Mouse (Mus musculus): Measurements from ENCODE around the gene Sun3. TPM values are rescaled to one million over a fixed set of nuclear protein-coding genes. Genes with fewer than 3 reads are reported as not detected.

Gene Sun3
- total RNA-seq, 2 experiments from 2014 or later, result 0.41 to 0.98 TPM

GRCm38 (mm10) chr11:9020207-9020606 is 28.6 kb downstream of the Sun3 start:
- DNase-seq (ENCODE audit: low spot score in 2 of 2), result no peak
- H3K27ac ChIP-seq, result no peak overlapping the region
- no peak overlapping the region for H3K4me3 ChIP-seq
- no peak for TF ChIP-seq CTCF (conservative IDR thresholded peaks at IDR 0.05)

DNA sequence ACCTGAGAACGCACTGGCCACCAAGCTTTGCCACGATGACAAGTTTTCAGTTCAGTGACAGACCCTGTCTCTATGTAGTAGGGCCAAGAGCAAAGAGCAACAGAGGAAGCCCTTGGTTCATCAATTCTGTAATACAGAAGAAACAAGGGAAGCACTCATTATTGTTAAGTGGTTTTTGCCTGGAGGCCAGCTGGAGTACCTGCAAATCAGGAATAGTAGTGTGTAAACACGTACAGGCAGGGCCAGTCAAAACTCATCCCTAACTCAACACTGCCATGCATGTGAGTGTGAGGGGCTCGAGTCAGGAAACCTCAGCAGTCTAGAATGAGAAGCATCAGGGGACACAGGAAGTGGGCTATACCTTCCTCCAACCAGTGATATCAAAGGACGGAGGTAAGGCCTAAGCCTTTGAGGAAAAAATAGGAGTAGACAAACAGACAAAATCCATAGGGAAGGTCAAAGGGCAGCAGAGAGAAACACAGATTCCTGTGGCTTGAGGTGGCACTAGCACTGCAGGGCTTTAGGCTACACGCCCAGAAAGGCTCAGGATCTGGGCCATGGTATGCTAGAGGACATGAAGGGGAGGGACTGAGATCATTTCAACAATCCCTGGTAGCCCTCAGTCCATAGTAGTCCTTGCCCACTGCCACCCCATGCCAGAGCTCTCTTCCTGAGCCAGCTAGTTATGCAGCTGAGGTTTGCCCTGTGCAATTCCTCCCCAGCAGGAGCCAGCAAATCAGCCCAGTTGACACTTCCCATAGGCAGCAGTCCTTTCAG is 30.1 kb downstream of the Sun3 start:
- TF ChIP-seq CTCF (conservative IDR thresholded peaks at IDR 0.05), result no peak
- no peak overlapping the region for H3K27ac ChIP-seq
- no peak for DNase-seq (ENCODE audit: low spot score in 2 of 2)
- H3K4me3 ChIP-seq, result no peak overlapping the region

GRCm38 (mm10) chr11:9014740-9015139 is 34.1 kb downstream of the Sun3 start:
- no peak overlapping the region for H3K27ac ChIP-seq
- no peak for TF ChIP-seq CTCF (conservative IDR thresholded peaks at IDR 0.05)
- no peak for DNase-seq (ENCODE audit: low spot score in 2 of 2)
- H3K4me3 ChIP-seq, result no peak overlapping the region

- TF ChIP-seq CTCF (conservative IDR thresholded peaks at IDR 0.05), result no peak
- peak overlapping the region; percentile 89 for H3K4me3 ChIP-seq
- H3K27ac ChIP-seq, result peak overlapping the region; percentile 92
- no peak for DNase-seq (ENCODE audit: low spot score in 2 of 2)
Observed at GRCm38 (mm10) chr11:9011348-9011747, 37.4 kb downstream of the Sun3 start.

GRCm38 (mm10) chr11:9010853-9011339 is 37.9 kb downstream of the Sun3 start, which contains the start of gene Hus1:
Hus1 (minus strand) TSS chr11:9011191.
- H3K4me3 ChIP-seq, result peak within 1 kb of the TSS; percentile 89
- DNase-seq (ENCODE audit: low spot score in 2 of 2), result peak; percentile 75 to 79
- H3K27ac ChIP-seq, result peak within 1 kb of the TSS; percentile 92
- peak; percentile 45 for TF ChIP-seq CTCF (conservative IDR thresholded peaks at IDR 0.05)

GRCm38 (mm10) chr11:9010416-9010815 is 38.4 kb downstream of the Sun3 start:
- peak overlapping the region; percentile 89 for H3K4me3 ChIP-seq
- H3K27ac ChIP-seq, result peak overlapping the region; percentile 92
- peak; percentile 3 to 14 for DNase-seq (ENCODE audit: low spot score in 2 of 2)
- no peak for TF ChIP-seq CTCF (conservative IDR thresholded peaks at IDR 0.05)

DNA sequence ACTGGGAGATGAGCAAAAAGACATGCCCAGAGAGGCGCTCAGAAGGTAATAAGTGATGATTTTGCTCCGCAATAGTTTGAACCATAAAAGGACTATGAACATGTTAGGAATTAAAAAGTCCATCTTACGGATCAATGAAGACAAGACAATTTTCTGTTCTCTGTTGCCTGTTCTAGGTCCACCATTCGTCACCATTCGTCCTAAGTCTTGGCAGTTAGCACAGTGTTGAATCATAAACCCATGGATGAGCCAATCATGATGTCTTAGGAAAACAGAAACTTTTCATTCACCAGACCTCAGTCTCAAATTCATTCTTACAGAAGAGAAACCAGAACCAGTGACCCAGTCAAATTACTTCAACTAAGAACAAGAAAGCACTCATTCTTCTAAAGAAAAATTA is 40.0 kb downstream of the Sun3 start:
- Histone ChIP-seq H3K4me3 (no peak overlapping the region), H3K27ac (no peak overlapping the region)
- no peak for TF ChIP-seq CTCF (conservative IDR thresholded peaks at IDR 0.05)
- DNase-seq (ENCODE audit: low spot score in 2 of 2), result no peak

DNA sequence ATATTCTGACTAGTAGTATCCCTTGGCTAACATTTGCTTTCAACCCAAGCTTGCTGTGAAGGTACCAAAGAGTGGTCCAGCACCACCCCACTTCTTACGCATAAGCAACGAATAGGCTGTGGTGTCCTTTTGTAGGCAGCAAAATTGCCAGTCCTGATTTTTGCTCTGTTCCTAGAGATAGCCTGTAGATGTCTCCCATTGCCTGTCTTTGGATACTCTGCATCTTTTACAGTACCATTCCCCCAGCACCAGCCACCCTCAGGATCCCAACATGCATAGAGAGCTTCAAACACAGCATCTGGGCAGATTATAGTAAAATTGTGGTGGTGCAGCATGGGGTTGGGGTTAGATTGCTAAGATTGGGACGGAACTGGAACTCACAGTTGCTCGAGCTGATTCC is 60.7 kb downstream of the Sun3 start:
- H3K27ac ChIP-seq, result no peak overlapping the region
- TF ChIP-seq CTCF (conservative IDR thresholded peaks at IDR 0.05), result peak; percentile 69
- DNase-seq (ENCODE audit: low spot score in 2 of 2), result no peak
- no peak overlapping the region for H3K4me3 ChIP-seq

- no peak for TF ChIP-seq CTCF (conservative IDR thresholded peaks at IDR 0.05)
- Histone ChIP-seq H3K4me3 (no peak overlapping the region), H3K27ac (no peak overlapping the region)
- no peak for DNase-seq (ENCODE audit: low spot score in 2 of 2)
Observed at GRCm38 (mm10) chr11:8986058-8986457, 62.7 kb downstream of the Sun3 start.

- H3K4me3 ChIP-seq, result no peak overlapping the region
- no peak overlapping the region for H3K27ac ChIP-seq
- TF ChIP-seq CTCF (conservative IDR thresholded peaks at IDR 0.05), result peak; percentile 88
- DNase-seq (ENCODE audit: low spot score in 2 of 2), result peak; percentile 48 to 85
Observed at GRCm38 (mm10) chr11:8983237-8983861, 65.4 kb downstream of the Sun3 start.

DNA sequence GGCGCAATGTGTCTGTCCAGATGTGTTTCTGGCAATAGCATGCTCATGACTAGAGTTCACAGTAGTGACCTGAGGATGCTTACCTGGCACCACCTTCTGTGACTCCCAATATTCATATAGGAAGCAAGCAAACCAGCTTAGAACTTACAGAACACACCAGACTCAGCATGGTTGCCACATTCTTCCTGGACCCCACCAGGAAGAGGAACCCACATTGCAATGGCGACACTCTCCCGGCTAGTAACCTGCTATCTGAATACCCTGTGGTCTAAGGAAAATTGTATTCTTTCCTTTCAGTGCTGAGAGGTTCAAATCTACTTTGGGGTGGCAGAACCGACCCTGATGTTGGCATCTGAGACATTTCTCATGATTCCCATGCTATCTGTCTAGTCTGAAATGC is 70.6 kb downstream of the Sun3 start:
- TF ChIP-seq CTCF (conservative IDR thresholded peaks at IDR 0.05), result no peak
- no peak for DNase-seq (ENCODE audit: low spot score in 2 of 2)
- H3K27ac ChIP-seq, result no peak overlapping the region
- H3K4me3 ChIP-seq, result no peak overlapping the region

GRCm38 (mm10) chr11:8973166-8973565 is 75.6 kb downstream of the Sun3 start, which contains the start of gene Pkd1l1:
Pkd1l1 (minus strand) TSS chr11:8973266.
- Histone ChIP-seq H3K4me3 (no peak within 1 kb of the TSS), H3K27ac (no peak within 1 kb of the TSS)
- DNase-seq (ENCODE audit: low spot score in 2 of 2), result no peak
- no peak for TF ChIP-seq CTCF (conservative IDR thresholded peaks at IDR 0.05)

GRCm38 (mm10) chr11:8972093-8972492 is 76.7 kb downstream of the Sun3 start:
- no peak for TF ChIP-seq CTCF (conservative IDR thresholded peaks at IDR 0.05)
- DNase-seq (ENCODE audit: low spot score in 2 of 2), result no peak
- H3K4me3 ChIP-seq, result no peak overlapping the region

More at GRCm38 (mm10) chr11:8972093-8972492, 76.7 kb downstream of the Sun3 start:
- no peak overlapping the region for H3K27ac ChIP-seq
